Mouse (Mus musculus): ENCODE measurements around the gene Gm44.

DNA sequence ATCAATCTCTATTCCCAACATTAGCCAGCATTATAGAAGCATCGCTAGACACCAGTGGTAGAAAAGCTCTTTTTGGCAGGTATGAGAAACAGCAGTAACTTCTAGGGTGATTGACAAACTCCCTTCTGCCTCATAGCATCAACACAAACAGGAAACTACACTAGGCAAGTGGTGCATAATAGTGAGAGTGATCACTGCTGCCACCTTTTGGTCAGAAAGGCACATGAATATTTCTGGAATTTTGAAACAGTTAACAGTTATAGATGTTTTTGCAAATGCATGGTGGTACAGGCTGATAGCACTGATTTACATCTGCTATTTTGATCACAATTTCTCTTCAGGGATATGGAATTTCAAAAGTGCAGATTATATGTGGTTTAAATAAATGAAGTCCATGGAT lies 36.0 kb downstream of the Gm44 start:
- TF ChIP-seq POLR2A (IDR thresholded peaks at IDR 0.05; ENCODE audit: insufficient read length, low read depth) (no peak), E2F4 (IDR thresholded peaks at IDR 0.05; ENCODE audit: insufficient read depth) (no peak), MYOD1 (IDR thresholded peaks at IDR 0.05; ENCODE audit: control insufficient read depth in 1 of 3, insufficient read length in 2 of 3, low read depth in 2 of 3) (no peak), CEBPB (IDR thresholded peaks at IDR 0.05; ENCODE audit: insufficient read depth, poor library complexity, severe bottlenecking) (no peak), POLR2AphosphoS2 (IDR thresholded peaks at IDR 0.05; ENCODE audit: insufficient read length, low read depth) (no peak), TCF12 (IDR thresholded peaks at IDR 0.05; ENCODE audit: insufficient read depth, poor library complexity, severe bottlenecking) (no peak), USF1 (IDR thresholded peaks at IDR 0.05; ENCODE audit: low read depth) (no peak), MAX (IDR thresholded peaks at IDR 0.05; ENCODE audit: low read depth) (no peak), MYOG (IDR thresholded peaks at IDR 0.05; ENCODE audit: control insufficient read depth in 1 of 3, insufficient read depth in 1 of 3, insufficient read length in 2 of 3, low read depth in 2 of 3) (no peak), SRF (IDR thresholded peaks at IDR 0.05; ENCODE audit: control insufficient read depth, insufficient read length, low read depth) (no peak)
